Mouse (Mus musculus) Patski (cell line): ENCODE data around the gene Pnpla6. TPM values are rescaled to one million over a fixed set of nuclear protein-coding genes. Genes with fewer than 3 reads are reported as not detected.

Source experiments
- ATAC-seq: fragments of 100-300 bp; one replicate; pipeline ENCODE4 v1.8.0; 2021
- CTCF ChIA-PET: fragments of 350-600 bp; sonication (Branson Sonifier 250); formaldehyde crosslinking; loops from one replicate; lab custom pipeline; 2022; ENCODE audit warnings: inconsistent platforms; lab: Charles Lee
- POLR2A ChIA-PET: fragments of 350-600 bp; sonication (Branson Sonifier 250); formaldehyde crosslinking; loops from one replicate; lab custom pipeline; 2022; ENCODE audit warnings: antibody characterized with exemption, inconsistent platforms; lab: Charles Lee
- DNase-seq: peaks from one replicate; pipeline ENCODE4 v3.0.0-alpha.2; 2011; ENCODE audit warnings: low read depth, low spot score
- H3K27me3 ChIP-seq: fragments of 371-371 bp; one replicate; pipeline ENCODE4 v1.5.1; 2021
- CTCF ChIP-seq: fragments of 100-300 bp; IDR thresholded peaks from one replicate; pipeline ENCODE4 v1.5.1; 2021
- in situ Hi-C: fragments of 300-500 bp; cut with MboI; formaldehyde crosslinking; loops from 3 replicates; pipeline ENCODE4 v1.11.1; 2018; ENCODE audit warnings: low pct_unique_long_range_greater_than_20kb, mixed read lengths
- polyA plus RNA-seq: library from polyadenylated mRNA; unstranded; gene quantifications from one replicate; pipeline ENCODE4 v1.2.3, GENCODE M21; 2021

The Pnpla6 gene
- polyA plus RNA-seq, 1 experiment from 2014 or later: 83.0 TPM

DNA sequence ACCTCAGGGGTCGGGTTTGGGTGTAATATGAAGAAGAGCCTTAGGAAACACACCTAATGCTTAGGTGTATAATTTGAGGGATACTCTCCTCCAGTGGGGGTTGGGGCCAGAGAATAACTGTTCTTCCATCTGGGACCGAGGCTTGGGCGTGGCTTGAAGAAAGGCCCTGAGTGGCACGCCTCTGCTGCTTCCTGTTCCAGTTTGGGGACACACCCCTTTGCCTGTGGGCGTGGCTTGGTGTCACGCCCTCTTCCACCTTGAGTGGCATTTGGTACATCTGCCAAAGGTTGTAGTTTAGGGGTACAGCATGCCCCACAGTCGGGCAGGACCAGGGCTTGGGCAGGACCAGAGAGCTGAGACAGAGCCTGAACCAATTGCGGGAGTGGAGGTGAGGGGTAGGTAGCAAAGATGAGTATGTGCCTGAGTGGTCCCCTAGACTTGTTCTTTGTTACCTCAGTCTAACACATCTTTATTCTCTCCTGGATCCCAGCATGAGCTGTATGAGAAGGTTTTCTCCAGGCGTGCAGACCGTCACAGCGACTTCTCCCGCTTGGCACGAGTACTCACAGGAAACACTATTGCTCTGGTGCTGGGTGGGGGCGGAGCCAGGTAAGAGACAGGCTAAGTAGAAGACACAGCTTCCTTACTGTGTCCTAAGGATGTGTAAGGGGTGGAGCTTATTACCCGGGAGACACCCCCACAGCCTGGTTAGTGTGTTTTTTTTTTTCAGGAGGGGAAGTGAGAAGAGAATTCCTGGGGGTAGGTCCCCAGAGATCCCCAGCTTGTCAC, 21.1 kb downstream of the Pnpla6 start:
- no peak for ATAC-seq
- CTCF ChIA-PET: no interaction called here

DNA sequence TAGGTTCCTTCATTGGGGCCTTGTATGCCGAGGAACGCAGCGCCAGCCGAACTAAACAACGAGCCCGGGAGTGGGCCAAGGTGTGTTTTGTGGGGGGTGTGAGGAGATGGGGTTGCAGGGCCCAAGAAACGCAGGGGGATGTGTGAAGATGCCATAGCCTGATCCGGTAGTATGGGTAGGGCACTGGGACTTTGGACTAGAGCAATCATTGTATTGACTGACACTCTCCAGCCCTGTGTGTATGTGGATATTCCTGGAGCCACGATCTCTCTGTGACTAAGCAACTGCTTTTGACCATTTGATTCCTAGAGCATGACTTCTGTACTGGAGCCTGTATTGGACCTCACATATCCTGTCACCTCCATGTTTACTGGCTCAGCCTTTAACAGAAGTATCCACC, 21.8 kb downstream of the Pnpla6 start:
- ChIA-PET CTCF (no interaction called here), POLR2A (interaction anchor here (0.6 kb wide), 1 partner anchor 43 kb away, joined by 3 read pairs; no protein-coding TSS in a partner anchor)
- no peak for TF ChIP-seq CTCF
- in situ Hi-C loops: no loop called here
- DNase-seq (no peak), ATAC-seq (no peak)
- no peaks in the 10 kb centered on the region for H3K27me3 ChIP-seq

More for the DNA sequence above, 21.1 kb downstream of the Pnpla6 start:
- DNase-seq: no peak
- H3K27me3 ChIP-seq: no peaks in the 10 kb centered on the region
- POLR2A ChIA-PET: interaction anchor here (0.6 kb wide), 1 partner anchor 42 kb away, joined by 3 read pairs; no protein-coding TSS in a partner anchor
- in situ Hi-C loops: no loop called here
- TF ChIP-seq CTCF: no peak

DNA sequence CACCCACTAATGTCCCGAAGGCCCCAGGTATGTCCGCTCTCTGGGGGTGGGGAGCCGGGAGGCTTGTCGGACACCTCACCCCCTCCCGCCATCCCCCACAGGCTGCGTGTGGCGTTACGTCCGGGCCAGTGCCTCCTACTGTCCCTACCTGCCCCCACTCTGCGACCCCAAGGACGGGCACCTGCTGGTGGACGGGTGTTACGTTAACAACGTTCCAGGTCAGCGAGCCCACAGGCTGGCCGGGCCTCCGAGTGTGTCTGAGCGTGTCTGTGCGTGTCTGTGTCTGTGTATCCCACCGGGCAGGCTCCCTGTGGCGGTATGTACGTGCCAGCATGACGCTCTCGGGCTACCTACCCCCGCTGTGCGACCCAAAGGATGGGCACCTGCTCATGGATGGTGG, 22.5 kb downstream of the Pnpla6 start:
- H3K27me3 ChIP-seq: no peaks in the 10 kb centered on the region
- no peak for DNase-seq
- in situ Hi-C loops: no loop called here
- ChIA-PET CTCF (no interaction called here), POLR2A (no interaction called here)
- ATAC-seq: no peak
- TF ChIP-seq CTCF: no peak

DNA sequence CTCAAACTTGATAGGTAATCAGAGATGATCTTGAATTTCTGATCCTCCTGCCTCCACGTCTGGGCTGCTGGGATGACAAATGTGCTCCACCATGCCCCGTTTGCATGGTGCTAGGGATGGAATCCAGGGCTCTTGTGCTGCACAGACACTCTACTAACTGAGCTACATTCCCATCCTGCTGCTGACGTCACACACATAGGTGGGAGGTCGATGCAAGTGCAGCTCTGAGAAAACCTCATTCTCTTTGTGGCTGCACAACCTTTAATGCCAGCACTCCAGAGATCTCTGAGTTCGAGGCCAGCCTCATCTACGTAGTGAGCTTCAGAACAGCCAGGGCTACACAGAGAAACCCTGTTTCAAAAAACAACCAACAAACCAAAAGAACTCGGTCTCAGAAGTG, 24.0 kb downstream of the Pnpla6 start:
- in situ Hi-C loops: no loop called here
- no peak for TF ChIP-seq CTCF
- ATAC-seq (no peak), DNase-seq (no peak)
- ChIA-PET CTCF (no interaction called here), POLR2A (no interaction called here)
- no peaks in the 10 kb centered on the region for H3K27me3 ChIP-seq

DNA sequence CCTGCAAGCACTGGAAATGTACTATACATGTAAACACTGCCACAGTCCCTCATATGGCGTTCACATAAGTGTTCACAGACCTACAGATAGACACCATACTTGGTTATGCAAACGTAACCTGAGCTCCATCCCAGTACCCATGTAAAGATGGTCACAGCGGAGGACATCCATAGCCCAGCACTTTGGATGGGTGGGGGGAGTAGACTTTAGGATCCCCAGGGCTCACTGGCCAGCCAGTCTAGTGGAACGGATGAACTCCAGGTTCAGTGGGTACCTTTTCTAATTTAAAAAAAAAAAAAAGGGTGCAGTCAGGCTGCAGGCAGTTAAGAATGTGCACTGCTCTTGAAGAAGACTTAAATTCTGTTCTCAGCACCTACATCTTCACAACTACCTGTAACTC, 24.9 kb downstream of the Pnpla6 start:
- CTCF ChIA-PET: no interaction called here
- ATAC-seq (no peak), DNase-seq (no peak)
- no peaks in the 10 kb centered on the region for H3K27me3 ChIP-seq
- POLR2A ChIA-PET: no interaction called here
- in situ Hi-C loops: no loop called here
- TF ChIP-seq CTCF: no peak

DNA sequence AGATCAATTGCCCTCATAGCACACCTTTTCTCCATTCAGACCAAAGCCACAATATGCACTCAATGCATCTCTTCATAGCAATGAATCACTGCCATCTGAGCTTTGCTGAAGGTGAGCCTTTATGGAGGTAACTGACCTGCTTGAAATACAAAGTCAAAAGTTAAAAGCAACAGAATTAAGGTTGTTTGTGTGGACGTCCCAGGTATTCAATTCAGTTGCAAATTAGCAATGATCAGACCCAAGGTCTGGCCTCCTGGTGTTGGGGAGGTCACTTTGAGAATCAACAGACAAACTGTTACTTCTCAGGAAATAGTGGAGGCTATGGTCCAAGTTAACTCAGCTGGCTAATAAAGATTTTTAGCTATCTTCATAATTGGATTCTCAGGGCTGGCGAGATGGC, 31.3 kb downstream of the Pnpla6 start:
- no peak for TF ChIP-seq CTCF
- in situ Hi-C loops: no loop called here
- CTCF ChIA-PET: interaction anchor here (1.0 kb wide), 1 partner anchor 13 kb away, joined by 3 read pairs; no protein-coding TSS in a partner anchor
- DNase-seq (no peak), ATAC-seq (no peak)
- POLR2A ChIA-PET: no interaction called here
- no peaks in the 10 kb centered on the region for H3K27me3 ChIP-seq

DNA sequence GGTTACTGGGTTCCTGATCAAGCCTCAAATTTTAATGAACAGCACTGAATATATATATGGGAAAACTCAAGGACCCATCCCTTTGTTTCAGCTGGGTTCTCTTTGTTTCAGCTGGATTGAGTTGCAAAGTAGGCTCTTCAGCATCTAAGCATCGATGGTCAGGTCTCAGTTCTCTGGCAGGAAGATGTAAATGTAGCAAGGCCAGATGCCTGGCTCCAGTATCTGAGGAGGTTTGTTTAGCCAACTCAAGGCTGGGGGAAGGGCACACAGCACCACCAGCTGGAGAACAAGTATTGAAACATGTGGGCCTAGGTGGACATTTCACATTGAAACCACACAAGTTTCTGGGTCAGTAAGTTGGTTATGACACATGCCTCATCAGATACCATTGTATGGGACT, 37.1 kb downstream of the Pnpla6 start:
- no peak for TF ChIP-seq CTCF
- H3K27me3 ChIP-seq: no peaks in the 10 kb centered on the region
- in situ Hi-C loops: no loop called here
- DNase-seq (no peak), ATAC-seq (no peak)
- ChIA-PET CTCF (interaction anchor here (1.6 kb wide), 1 partner anchor 124 kb away, joined by 6 read pairs; the partner anchor contains the start of gene Trappc5), POLR2A (no interaction called here)

DNA sequence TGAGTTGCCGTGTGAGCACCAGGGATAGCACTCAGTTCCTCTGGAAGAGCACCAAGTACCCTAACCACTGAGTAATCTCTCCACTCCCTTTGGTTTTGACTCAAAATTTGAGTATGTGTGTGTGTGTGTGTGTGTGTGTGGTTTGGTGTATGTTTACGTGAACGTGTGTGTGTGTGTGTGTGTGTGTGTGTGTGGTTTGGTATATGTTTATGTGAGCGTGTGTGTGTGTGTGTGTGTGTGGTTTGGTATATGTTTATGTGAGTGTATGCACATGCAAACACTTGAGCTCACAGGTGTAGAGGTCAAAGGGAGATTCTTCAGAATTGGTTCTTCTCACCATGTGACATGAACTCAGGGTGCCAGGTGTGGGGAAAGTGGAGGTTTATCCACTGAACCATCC, 40.9 kb downstream of the Pnpla6 start:
- in situ Hi-C loops: loop anchor here (5.0 kb wide), 1 partner anchor 71 kb away; the partner anchor contains the start of gene Pcp2
- POLR2A ChIA-PET: no interaction called here

DNA sequence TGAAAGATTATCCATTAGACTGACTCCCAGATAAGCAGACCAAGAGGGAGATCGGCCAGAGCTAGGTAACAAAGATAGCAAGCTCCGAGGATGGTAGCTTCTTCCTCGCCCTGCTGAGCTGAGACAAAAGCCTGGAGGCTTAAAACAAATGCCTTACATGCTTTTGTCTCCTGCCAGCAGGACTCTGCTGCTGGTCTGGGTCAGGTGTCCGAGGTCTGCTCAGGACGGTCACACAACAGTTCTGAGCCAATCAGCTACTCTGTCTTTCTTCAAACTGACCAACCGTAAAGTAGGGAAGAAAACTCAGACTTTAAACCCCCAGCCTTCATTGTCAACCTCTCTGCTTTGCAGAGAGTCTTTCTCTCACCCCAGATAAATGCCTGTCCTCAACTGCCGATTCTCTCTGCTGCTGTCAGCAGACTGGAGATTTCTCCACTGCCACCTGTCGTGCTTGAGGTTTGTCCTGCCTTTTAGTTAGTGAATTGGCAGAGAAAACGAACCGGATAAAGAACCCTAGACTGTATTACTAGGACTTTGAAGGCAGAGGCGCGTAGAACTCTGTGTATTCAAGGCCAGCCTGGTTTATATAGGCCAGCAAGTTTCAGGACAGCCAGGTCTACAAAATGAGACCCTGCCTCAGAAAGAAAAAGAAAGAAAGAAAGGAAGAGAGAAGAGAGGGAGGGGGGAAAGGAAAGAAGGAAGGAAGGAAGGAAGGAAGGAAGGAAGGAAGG, 52.6 kb downstream of the Pnpla6 start, which contains the start of gene C330021F23Rik:
TSS of gene C330021F23Rik (plus strand) at position 350 of the 731 bp plus-strand sequence.
- ATAC-seq (peak; percentile 89), DNase-seq (peak; percentile 28)
- no peak for TF ChIP-seq CTCF
- ChIA-PET POLR2A (interaction anchor here (0.6 kb wide), 1 partner anchor 77 kb away, joined by 3 read pairs; no protein-coding TSS in a partner anchor), CTCF (interaction anchor here (1.0 to 1.5 kb wide), 2 partner anchors 9 to 104 kb away, joined by 3 to 9 read pairs; partner anchors contain the start of gene Fcor)
- in situ Hi-C loops: no loop called here
- no peaks in the 10 kb centered on the region for H3K27me3 ChIP-seq

More for the DNA sequence above, 40.9 kb downstream of the Pnpla6 start:
- CTCF ChIA-PET: no interaction called here
- no peaks in the 10 kb centered on the region for H3K27me3 ChIP-seq
- DNase-seq (no peak), ATAC-seq (no peak)
- TF ChIP-seq CTCF: no peak

DNA sequence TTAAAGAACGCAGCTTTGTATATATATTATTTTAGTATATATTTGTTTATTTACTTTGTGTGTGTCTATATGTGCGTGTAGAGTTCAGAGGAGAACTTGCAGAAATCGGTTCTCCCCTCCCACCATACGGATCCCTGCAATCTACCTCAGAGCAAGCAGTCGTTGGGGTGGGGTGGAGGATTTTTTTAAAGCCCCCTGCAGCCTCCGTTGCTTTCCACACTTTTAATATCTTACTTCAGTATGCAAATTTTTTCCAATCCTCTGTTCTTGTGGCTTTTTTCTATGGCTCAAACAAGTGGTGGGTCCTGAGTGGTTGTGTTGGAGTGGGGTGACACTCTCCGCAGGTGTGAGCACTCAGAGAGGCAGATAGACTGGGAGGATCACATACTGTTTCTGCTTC, 53.2 kb downstream of the Pnpla6 start:
- ChIA-PET POLR2A (no interaction called here), CTCF (interaction anchor here (1.0 to 1.5 kb wide), 2 partner anchors 9 to 104 kb away, joined by 3 to 9 read pairs; partner anchors contain the start of gene Fcor)
- no peak for DNase-seq
- TF ChIP-seq CTCF: no peak
- in situ Hi-C loops: no loop called here
- no peaks in the 10 kb centered on the region for H3K27me3 ChIP-seq
- ATAC-seq: no peak
